8 mouse cellular contexts compared by ENCODE assay signal in genomic region chr17:74866565-74867507, GRCm38 (mm10).
DNase-seq lines count a peak whose midpoint lies in the region; ATAC-seq lines count a peak whose summit lies in the region.

No protein-coding gene starts in this region.

- peaks cover 7% of the 10 kb centered on the region; the same call in 1 of the 2 replicates for H3K36me3 ChIP-seq in intestine, embryonic 14.5 days (ENCODE audit: control insufficient read depth, insufficient read depth, low read length)
- H3K36me3 ChIP-seq in liver, embryonic 13.5 days: no peaks in the 10 kb centered on the region

- peak; percentile 12 to 16 for DNase-seq in spleen, postnatal 36 days (ENCODE audit: low spot score in 2 of 2)
- DNase-seq in spleen, postnatal 14 days (ENCODE audit: low spot score in 2 of 2): no peak
- peak; percentile 60 to 63 for DNase-seq in gastrocnemius, postnatal 36 days
- no peak for DNase-seq in intestine, embryonic 14.5 days (ENCODE audit: low spot score)
- no peak for DNase-seq in liver, embryonic 13.5 days
- DNase-seq in ovary, postnatal 10 days (ENCODE audit: low spot score): peak; percentile 50
- no peak for DNase-seq in thymus, postnatal 10 days (ENCODE audit: low spot score in 2 of 2)
- DNase-seq in spleen, adult 12 weeks (ENCODE audit: low spot score): no peak

- intact Hi-C loops in gastrocnemius, postnatal 36 days (cut with DNase I): no loop called here

- peak; percentile 52; the same call in 1 of the 2 replicates for ATAC-seq in intestine, embryonic 14.5 days (replicated peaks; ENCODE audit: low FRiP score, low TSS enrichment, low read depth)
- no peak for ATAC-seq in liver, embryonic 13.5 days (ENCODE audit: low read depth)

- no peak overlapping the region for H3K4me2 ChIP-seq in intestine, embryonic 14.5 days (ENCODE audit: low read length)
- no peak overlapping the region for H3K4me2 ChIP-seq in liver, embryonic 13.5 days

- no peak overlapping the region for H3K9ac ChIP-seq in intestine, embryonic 14.5 days (ENCODE audit: low read length)
- H3K9ac ChIP-seq in liver, embryonic 13.5 days: no peak overlapping the region

- no peaks in the 10 kb centered on the region for H3K9me3 ChIP-seq in intestine, embryonic 14.5 days (ENCODE audit: control insufficient read depth, low read length)
- no peaks in the 10 kb centered on the region for H3K9me3 ChIP-seq in liver, embryonic 13.5 days (replicated peaks)

- H3K4me1 ChIP-seq in intestine, embryonic 14.5 days (replicated peaks; ENCODE audit: control insufficient read depth, insufficient read depth, low read length): peaks cover 39% of the 10 kb centered on the region
- peaks cover 81% of the 10 kb centered on the region for H3K4me1 ChIP-seq in liver, embryonic 13.5 days (replicated peaks)

- no peak overlapping the region for H3K4me3 ChIP-seq in intestine, embryonic 14.5 days (ENCODE audit: low read depth, low read length)
- H3K4me3 ChIP-seq in liver, embryonic 13.5 days (replicated peaks): no peak overlapping the region

- H3K27ac ChIP-seq in intestine, embryonic 14.5 days (ENCODE audit: low read depth): peak overlapping the region; percentile 5; the same call in 1 of the 2 replicates
- H3K27ac ChIP-seq in liver, embryonic 13.5 days: peak overlapping the region; percentile 71

- 30% methylated on average over 11 of the region's 11 CpGs for WGBS in intestine, embryonic 14.5 days
- WGBS in liver, embryonic 13.5 days (ENCODE audit: insufficient replicate concordance): 65% methylated on average over 11 of the region's 11 CpGs

- H3K27me3 ChIP-seq in intestine, embryonic 14.5 days (replicated peaks; ENCODE audit: control insufficient read depth, insufficient read depth, low read length): no peaks in the 10 kb centered on the region
- H3K27me3 ChIP-seq in liver, embryonic 13.5 days: no peaks in the 10 kb centered on the region

Comparison
In these comparisons a context has a peak if more than half of its experiments do, and no peak if none do; other contexts are left out.
1. DNase-seq: peak in spleen, postnatal 36 days (2 of 2), gastrocnemius, postnatal 36 days (2 of 2) and ovary, postnatal 10 days (single experiment); none in spleen, postnatal 14 days (0 of 2), intestine, embryonic 14.5 days (single experiment), liver, embryonic 13.5 days (single experiment), thymus, postnatal 10 days (0 of 2) and spleen, adult 12 weeks (single experiment).